ENCODE assay signal across 21 mouse cellular contexts in the genomic region with DNA sequence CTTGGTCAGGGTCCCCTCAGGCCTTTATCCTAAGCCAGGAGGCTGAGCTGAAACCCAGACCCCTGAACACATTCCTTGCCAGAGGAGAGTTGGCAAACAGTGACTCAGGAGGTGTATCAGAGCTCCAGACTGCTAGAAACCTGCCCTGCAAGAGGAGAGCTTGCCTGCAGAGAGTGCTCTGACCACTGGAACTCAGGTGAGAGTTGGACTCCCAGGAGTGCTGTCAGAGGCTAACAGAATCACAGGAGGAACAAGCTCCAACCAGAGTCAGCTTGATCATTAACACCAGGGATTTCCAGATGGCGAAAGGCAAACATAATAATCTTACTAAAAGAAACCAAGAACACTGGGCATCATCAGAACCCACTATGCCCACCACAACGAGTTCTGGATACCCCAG. TPM values are rescaled to one million over a fixed set of nuclear protein-coding genes. Genes with fewer than 3 reads are reported as not detected.
"Had no signal": no experiment of that assay in that cellular context is flagged by ENCODE, and none has a peak within 500 bp of the region (broad histone marks: within the 10 kb centered on the region; RNA-seq: fewer than 3 reads in every experiment).

No protein-coding gene starts in this region.

RNA-seq across cellular contexts. Expression of gene Gm10283, which starts 8.0 kb away (rescaled TPM):
- polyA plus RNA-seq: forebrain, postnatal 0 days; gonadal fat pad, adult 2 months; heart, adult 2 months; heart, embryonic 11.5 days; heart, embryonic 13.5 days; heart, embryonic 15.5 days; heart, postnatal 0 days; hindbrain, embryonic 11.5 days; hindbrain, embryonic 13.5 days; hindbrain, embryonic 15.5 days; hindbrain, postnatal 0 days; intestine, embryonic 14.5 days; intestine, embryonic 16.5 days; kidney, embryonic 14.5 days; limb, embryonic 10.5 days; limb, embryonic 12.5 days; limb, embryonic 14.5 days; liver, embryonic 11.5 days; liver, embryonic 13.5 days; liver, embryonic 15.5 days; liver, postnatal 0 days had no signal

RNA-seq across cellular contexts. Expression of gene Aadat, which starts 10.7 kb away (rescaled TPM):
- polyA plus RNA-seq: heart, adult 2 months; heart, embryonic 13.5 days; heart, embryonic 15.5 days had no signal
